Mouse (Mus musculus) MEL (cell line): Measurements from ENCODE around the gene Ptgir.

Source experiments
- CTCF ChIP-seq, 3 experiments: IDR thresholded peaks in 2 of 3; conservative IDR thresholded peaks in 1 of 3; 2 replicates each; pipeline ENCODE4 v1.5.1; 2011 to 2012; ENCODE audit warnings: low read length in 3 of 3, low read depth in 2 of 3, mild to moderate bottlenecking in 2 of 3, improper control_type of control experiment in 1 of 3, inconsistent platforms in 1 of 3, mixed read lengths in 1 of 3, moderate library complexity in 1 of 3; ENCODE audit not compliant: control insufficient read depth in 1 of 3, insufficient read depth in 1 of 3, poor library complexity in 1 of 3, severe bottlenecking in 1 of 3
- EP300 ChIP-seq, 2 experiments: IDR thresholded peaks; 2 replicates each; pipeline ENCODE4 v1.6.1; 2011; ENCODE audit warnings: improper control_type of control experiment in 2 of 2, low read length in 2 of 2, low read depth in 1 of 2, mild to moderate bottlenecking in 1 of 2
- HCFC1 ChIP-seq: IDR thresholded peaks from 2 replicates; pipeline ENCODE4 v1.6.1; 2012; ENCODE audit warnings: low read depth, mild to moderate bottlenecking, inconsistent platforms, low read length, improper control_type of control experiment, moderate library complexity
- JUND ChIP-seq: IDR thresholded peaks from 2 replicates; pipeline ENCODE4 v1.6.1; 2011; ENCODE audit warnings: low read depth, mild to moderate bottlenecking, improper control_type of control experiment, low read length
- MAX ChIP-seq: IDR thresholded peaks from 2 replicates; pipeline ENCODE4 v1.6.1; 2011; ENCODE audit warnings: low read length, improper control_type of control experiment
- POLR2A ChIP-seq, 2 experiments: IDR thresholded peaks; 2 replicates each; pipeline ENCODE4 v1.6.1; 2011 to 2012; ENCODE audit warnings: low read length in 2 of 2, mild to moderate bottlenecking in 2 of 2, control low read depth in 1 of 2, improper control_type of control experiment in 1 of 2, low read depth in 1 of 2, moderate library complexity in 1 of 2; ENCODE audit not compliant: control insufficient read depth in 1 of 2, insufficient read depth in 1 of 2, poor library complexity in 1 of 2
- POLR2AphosphoS2 ChIP-seq: IDR thresholded peaks from 2 replicates; pipeline ENCODE4 v1.6.1; 2011; ENCODE audit warnings: low read length, improper control_type of control experiment
- POLR2AphosphoS5 ChIP-seq: IDR thresholded peaks from 2 replicates; pipeline ENCODE4 v1.6.1; 2012; ENCODE audit warnings: low read depth, borderline replicate concordance, mild to moderate bottlenecking, inconsistent platforms, low read length, moderate library complexity, mixed read lengths
- SMC3 ChIP-seq: IDR thresholded peaks from 2 replicates; pipeline ENCODE4 v1.6.1; 2011; ENCODE audit warnings: low read depth, low read length, improper control_type of control experiment
- TAL1 ChIP-seq: IDR thresholded peaks from 2 replicates; pipeline ENCODE4 v1.6.1; 2012; ENCODE audit warnings: mild to moderate bottlenecking, inconsistent platforms, low read length, moderate library complexity, mixed read lengths
- TBP ChIP-seq: IDR thresholded peaks from 2 replicates; pipeline ENCODE4 v1.8.0; 2011; ENCODE audit warnings: low read depth, low read length, improper control_type of control experiment
- ZNF384 ChIP-seq: IDR thresholded peaks from 2 replicates; pipeline ENCODE4 v1.6.1; 2012; ENCODE audit warnings: low read depth, mild to moderate bottlenecking, inconsistent platforms, low read length, improper control_type of control experiment

DNA sequence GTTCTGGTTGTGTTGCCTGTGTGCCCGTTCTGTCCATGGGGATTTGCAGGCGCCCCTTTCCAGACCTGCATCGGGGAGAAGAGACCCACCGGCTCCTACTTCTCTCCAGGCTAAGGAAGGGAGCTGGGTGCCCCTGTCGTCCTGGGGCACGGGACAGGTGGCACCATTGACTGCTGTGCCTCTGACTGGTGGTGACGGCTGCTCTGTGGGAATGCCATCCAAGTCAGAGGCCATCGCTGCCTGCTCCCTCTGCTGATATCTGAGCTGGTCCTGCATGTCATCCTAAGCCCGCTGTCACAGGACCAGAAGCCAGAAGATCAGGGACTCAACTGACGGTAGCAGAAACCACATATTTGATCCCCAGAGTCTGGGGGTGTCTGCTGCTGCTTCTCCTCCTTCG lies 2.6 kb downstream of the Ptgir start:
- no peak for TF ChIP-seq TAL1
- no peak for TF ChIP-seq POLR2AphosphoS2
- TF ChIP-seq ZNF384: no peak
- no peak for TF ChIP-seq HCFC1
- no peak for TF ChIP-seq SMC3
- TF ChIP-seq JUND: no peak
- TF ChIP-seq TBP: no peak
- TF ChIP-seq POLR2A (IDR thresholded peaks at IDR 0.05; ENCODE audit: control insufficient read depth in 1 of 2, insufficient read depth in 1 of 2, low read depth in 1 of 2, low read length in 2 of 2, poor library complexity in 1 of 2): no peak
- no peak for TF ChIP-seq EP300 (IDR thresholded peaks at IDR 0.05; ENCODE audit: low read depth in 1 of 2, low read length in 2 of 2)
- TF ChIP-seq POLR2AphosphoS5: no peak
- no peak for TF ChIP-seq MAX
- TF ChIP-seq CTCF (IDR thresholded peaks at IDR 0.05 in 2 of 3, conservative IDR thresholded peaks at IDR 0.05 in 1 of 3; ENCODE audit: control insufficient read depth in 1 of 3, insufficient read depth in 1 of 3, low read depth in 2 of 3, low read length in 3 of 3, poor library complexity in 1 of 3, severe bottlenecking in 1 of 3): no peak
